Mouse (Mus musculus) frontal cortex, postnatal 10 days (tissue): Measurements from ENCODE around the gene Duxf3.
"Not testable (repeated sequence)": the region's sequence is repeated elsewhere in the genome, so short reads cannot be mapped to it uniquely, and the experiment has no call there.

Experiments used
- DNase-seq, 2 experiments: peaks; one replicate each; pipeline ENCODE4 v3.0.0; 2022; ENCODE audit warnings: low spot score in 2 of 2, mixed read lengths in 1 of 2

The Duxf3 gene

DNA sequence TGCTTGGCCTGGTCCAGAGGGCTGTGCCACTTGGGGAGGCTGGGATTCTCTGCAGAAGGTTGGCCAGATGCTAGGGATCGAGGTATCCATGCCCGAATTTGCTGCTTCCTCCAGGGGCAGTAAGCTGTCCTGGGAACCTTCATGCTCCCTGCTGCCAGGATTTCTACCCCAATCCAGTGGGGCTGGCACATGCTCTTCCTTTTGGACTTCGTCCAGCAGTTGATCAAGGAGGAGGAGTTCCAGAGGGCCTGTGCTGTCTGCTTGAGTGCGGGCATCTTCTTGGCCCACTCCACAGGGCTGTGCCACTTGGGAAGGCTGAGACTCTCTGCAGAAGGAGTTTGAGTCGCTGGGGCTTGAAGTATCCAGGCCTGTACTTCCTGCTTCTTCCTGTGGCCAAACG lies 9.3 kb downstream of the Duxf3 start:
- not testable (repeated sequence) for DNase-seq

- not testable (repeated sequence) for DNase-seq
Observed at GRCm38 (mm10) chr10:58221571-58221970, 10.9 kb downstream of the Duxf3 start.

DNA sequence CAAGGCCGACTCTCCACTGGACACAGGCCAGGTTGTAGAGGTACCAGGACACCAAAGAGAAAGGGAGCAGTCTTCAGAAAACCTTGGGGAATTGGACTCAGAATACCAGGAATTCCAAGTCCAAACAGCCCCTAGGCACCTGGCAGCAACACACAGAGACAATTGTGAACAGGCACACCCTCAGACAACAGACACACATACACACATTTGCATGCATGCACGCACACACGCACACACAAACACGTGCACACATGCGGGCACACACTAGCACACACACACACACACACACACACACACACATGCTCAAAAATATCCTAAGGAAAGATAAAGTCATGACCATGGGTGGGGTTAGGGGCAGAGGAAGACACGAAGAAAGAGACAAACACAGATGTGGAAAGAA lies 11.7 kb downstream of the Duxf3 start:
- DNase-seq, result no peak

GRCm38 (mm10) chr10:58217366-58217765 lies 15.1 kb downstream of the Duxf3 start:
- no peak for DNase-seq

DNA sequence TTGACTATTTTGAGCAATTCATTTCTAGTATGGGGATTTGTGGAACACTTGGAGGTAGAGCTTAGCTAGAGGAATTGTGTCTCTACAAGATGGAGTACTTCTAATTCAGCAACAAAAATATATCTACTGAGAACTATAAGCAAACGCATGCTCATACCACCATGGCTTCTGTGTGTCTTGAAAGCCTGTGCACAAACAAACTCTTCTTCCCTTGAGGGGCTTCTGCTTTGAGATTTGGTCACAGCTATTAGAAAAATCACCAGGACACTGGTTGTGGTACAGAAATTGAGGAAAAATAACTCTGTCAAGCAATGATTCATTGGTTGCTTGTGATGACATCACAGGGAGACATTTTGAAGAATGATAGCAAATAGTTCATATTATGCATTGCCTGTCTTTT lies 17.1 kb downstream of the Duxf3 start:
- DNase-seq, result no peak

DNA sequence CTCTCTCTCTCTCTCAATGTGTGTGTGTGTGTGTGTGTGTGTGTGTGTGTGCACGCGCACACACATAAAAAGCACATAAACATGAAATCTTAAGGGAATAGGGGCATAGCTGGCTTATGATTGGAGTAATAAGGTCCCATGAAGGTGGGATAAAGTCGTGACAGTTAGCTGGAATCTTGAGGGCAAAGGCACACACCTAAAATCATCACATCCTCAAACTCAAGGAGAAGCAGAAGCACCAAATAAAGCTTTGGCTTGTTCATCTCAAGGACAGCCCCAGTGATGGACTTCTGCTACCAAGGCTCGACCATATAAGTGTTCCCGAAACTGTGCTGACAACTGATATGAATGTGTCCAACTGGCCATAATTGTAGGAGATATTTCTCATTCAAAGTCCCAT lies 17.5 kb downstream of the Duxf3 start:
- DNase-seq, result no peak

GRCm38 (mm10) chr10:58214497-58214896 lies 18.0 kb downstream of the Duxf3 start:
- no peak for DNase-seq

DNA sequence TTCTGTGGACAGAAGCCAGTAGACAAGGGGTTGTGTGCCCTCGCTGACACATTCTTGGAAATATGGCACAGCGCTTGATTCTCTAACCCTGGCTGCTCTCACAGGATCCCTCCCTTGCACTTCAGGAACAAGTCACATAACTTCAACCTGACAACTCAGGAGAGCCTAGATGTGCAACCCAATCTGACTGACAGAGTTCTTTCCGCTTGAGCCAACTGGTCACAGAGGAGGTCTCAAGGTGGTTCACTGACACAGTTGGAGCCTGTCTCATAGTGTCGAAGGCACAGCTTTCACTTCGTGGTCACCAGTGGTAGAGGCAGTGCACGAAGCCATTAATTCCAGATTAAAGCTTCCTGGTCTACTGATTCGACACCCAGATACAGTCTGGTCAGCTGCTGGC lies 20.2 kb downstream of the Duxf3 start:
- DNase-seq, result no peak

- DNase-seq, result no peak
Observed at GRCm38 (mm10) chr10:58211213-58211612, 21.3 kb downstream of the Duxf3 start.

DNA sequence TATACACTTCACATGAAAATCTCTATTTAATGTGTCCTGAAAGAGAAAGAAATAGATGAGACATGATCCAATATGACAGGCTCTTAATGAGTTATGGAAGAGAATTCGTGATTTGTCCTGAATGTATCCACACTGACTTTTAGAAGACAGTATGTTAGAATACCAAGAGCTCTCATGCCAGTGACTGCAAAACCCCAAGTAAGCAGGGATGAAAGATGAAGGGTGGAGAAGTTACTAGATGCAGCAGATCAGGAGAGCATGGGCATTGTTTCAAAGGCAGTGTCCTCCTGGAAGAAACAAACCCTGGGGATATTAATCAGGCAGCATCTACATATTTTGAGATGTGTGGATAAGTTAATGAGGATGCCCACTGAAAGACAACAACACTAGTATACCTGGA lies 22.0 kb downstream of the Duxf3 start:
- no peak for DNase-seq

- no peak for DNase-seq
Observed at GRCm38 (mm10) chr10:58209710-58210467, 22.6 kb downstream of the Duxf3 start.

DNA sequence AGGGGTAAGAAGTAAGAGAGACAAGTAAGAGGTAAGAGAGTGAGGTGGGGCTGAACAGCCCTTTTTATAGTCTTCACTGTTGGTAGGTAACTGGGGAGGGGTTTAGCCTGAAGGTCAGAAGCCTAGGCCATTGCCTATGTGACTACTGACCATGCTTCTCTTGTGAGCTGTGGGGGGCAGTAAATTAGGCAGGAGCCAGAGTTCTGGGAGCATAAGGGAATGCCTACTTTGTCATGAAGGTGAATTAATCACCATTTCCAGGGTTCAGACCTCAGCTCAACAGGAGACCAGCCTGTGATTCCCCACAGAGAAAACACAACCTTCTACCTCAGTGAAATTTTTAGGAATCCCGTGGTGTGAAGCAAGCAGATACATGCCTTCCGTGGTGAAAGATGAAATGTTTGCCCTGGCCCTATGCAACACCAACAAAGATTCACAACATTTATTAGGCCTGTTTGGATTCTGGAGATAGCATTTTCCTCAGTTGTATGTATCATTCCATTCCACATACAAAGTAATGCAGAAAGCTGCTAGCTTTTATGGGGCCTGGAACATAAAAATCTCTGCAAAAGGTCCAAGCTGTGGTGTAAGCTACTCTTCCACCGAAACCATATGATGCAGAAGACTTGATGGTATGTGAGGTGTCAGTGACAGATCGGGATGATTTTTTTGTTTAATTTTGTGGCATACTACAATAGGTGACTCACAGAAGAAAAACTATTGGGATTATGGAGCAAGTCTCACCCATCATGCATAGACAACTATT lies 25.7 kb downstream of the Duxf3 start:
- DNase-seq, result no peak

- DNase-seq, result no peak
Observed at GRCm38 (mm10) chr10:58205986-58206385, 26.5 kb downstream of the Duxf3 start.
